Mouse (Mus musculus): ENCODE results near the gene Ebf1.

DNA sequence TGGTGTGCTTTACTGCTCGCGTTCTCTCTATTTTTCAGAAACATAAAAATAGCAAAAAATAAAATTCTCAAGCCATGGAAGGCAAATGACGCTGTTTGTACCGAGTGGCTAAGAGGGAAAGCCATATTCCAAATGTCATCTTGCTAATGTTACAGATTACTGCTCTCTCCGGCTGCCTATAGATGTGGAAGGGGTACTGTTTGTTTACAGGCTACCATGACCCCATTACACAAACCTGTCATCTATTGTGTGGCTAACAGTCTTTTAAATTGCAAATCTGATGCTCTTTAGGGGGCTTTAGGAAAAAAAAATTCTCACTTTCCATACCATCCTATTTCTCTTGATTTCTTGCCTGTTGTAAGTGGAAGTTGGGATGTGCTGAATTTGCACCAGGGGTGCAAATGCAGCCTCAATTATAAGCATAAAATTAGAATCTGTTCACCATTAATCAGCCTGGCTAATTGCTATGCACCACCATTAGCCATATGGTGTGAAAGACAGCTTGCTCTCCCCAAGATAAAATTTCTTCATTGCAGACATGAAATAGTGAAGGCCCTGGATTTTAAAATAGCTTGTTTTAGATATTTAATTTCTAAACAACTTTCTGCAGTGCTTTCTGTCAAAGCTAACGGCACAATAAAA lies 17.6 kb downstream of the Ebf1 start:
- TF ChIP-seq GATA1 (IDR thresholded peaks at IDR 0.05; ENCODE audit: low read length), result no peak
- no peak for TF ChIP-seq TAL1 (IDR thresholded peaks at IDR 0.05; ENCODE audit: low read length)

Data from erythroblast, embryonic 14.5 days (primary cell).